33 mouse cellular contexts compared by ENCODE assay signal in the genomic region with DNA sequence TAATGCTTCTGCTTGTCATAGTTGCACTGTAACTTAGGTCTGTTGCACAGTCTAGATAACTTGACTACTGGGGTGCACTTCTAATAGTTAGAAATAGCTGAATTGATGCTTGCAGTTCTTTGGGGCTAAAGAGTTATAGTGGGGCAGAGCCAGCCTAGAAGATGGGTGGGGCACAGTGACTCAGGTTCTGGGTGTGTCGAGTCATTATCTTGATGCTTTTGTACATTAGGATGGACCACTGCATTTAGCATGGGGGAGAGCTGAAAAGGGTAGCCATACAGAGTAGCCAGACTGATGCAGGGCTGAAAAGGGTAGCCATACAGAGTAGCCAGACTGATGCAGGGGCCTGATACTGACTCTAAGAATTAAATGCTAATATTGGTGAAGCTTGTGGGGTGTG. TPM values are rescaled to one million over a fixed set of nuclear protein-coding genes. Genes with fewer than 3 reads are reported as not detected.
DNase-seq lines count a peak whose midpoint lies in the region; ATAC-seq and TF ChIP-seq lines count a peak whose summit lies in the region.
"Had no signal": no experiment of that assay in that cellular context is flagged by ENCODE, and none has a peak within 500 bp of the region (broad histone marks: within the 10 kb centered on the region; RNA-seq: fewer than 3 reads in every experiment).

No protein-coding gene starts in this region.

- H3K4me1 ChIP-seq in intestine, embryonic 15.5 days (replicated peaks), result no peaks in the 10 kb centered on the region
- H3K4me1 ChIP-seq in intestine, embryonic 16.5 days (ENCODE audit: control insufficient read depth, insufficient read depth, low read length), result peaks cover 4% of the 10 kb centered on the region; the same call in 1 of the 2 replicates
- H3K4me1 ChIP-seq in liver, embryonic 16.5 days (ENCODE audit: control insufficient read depth, low read depth, low read length), result peaks cover 49% of the 10 kb centered on the region
- no peaks in the 10 kb centered on the region for H3K4me1 ChIP-seq in forebrain, postnatal 0 days (ENCODE audit: insufficient read depth)
- H3K4me1 ChIP-seq: embryonic facial prominence, embryonic 10.5 days; forebrain, embryonic 12.5 days; heart, embryonic 10.5 days; hindbrain, embryonic 12.5 days; limb, embryonic 15.5 days; midbrain, embryonic 10.5 days; neural tube, embryonic 15.5 days; stomach, embryonic 15.5 days had no signal

- peak; percentile 65 for DNase-seq in liver
- DNase-seq in forebrain, postnatal 0 days, result no peak
- DNase-seq in frontal cortex, adult 2 months (ENCODE audit: extremely low spot score in 1 of 2, low spot score in 1 of 2), result no peak
- no peak for DNase-seq in cerebellum, postnatal 25 days
- no peak for DNase-seq in cerebellum, adult 11-12 months
- DNase-seq: cerebellum, adult 8-10 months; gastrocnemius, adult 2 months; heart, postnatal 14 days; kidney, adult 2 months; layer of hippocampus, adult 9-11 months; left cerebral cortex, postnatal 4 days; lung, postnatal 4 days; right cerebral cortex, adult 18-20 months; thymus, adult 2 months; thymus, postnatal 4 days had no signal

- H3K36me3 ChIP-seq in intestine, embryonic 15.5 days, result peaks cover 65% of the 10 kb centered on the region
- peaks cover 33% of the 10 kb centered on the region for H3K36me3 ChIP-seq in intestine, embryonic 16.5 days (ENCODE audit: control insufficient read depth, insufficient read depth, low read length)
- H3K36me3 ChIP-seq in liver, embryonic 16.5 days (ENCODE audit: control insufficient read depth, insufficient read depth), result peaks cover 76% of the 10 kb centered on the region
- H3K36me3 ChIP-seq in forebrain, postnatal 0 days (ENCODE audit: insufficient read depth), result peaks cover 79% of the 10 kb centered on the region

- H3K9ac ChIP-seq in intestine, embryonic 15.5 days, result no peak overlapping the region
- H3K9ac ChIP-seq in intestine, embryonic 16.5 days (ENCODE audit: low read depth, low read length), result no peak overlapping the region
- peak overlapping the region; percentile 5; the same call in 1 of the 2 replicates for H3K9ac ChIP-seq in liver, embryonic 16.5 days (ENCODE audit: low read depth, low read length)
- no peak overlapping the region for H3K9ac ChIP-seq in forebrain, postnatal 0 days
- H3K9ac ChIP-seq: forebrain, embryonic 12.5 days; hindbrain, embryonic 12.5 days; limb, embryonic 15.5 days; neural tube, embryonic 15.5 days; stomach, embryonic 15.5 days had no signal

- no peak overlapping the region for H3K4me2 ChIP-seq in intestine, embryonic 15.5 days (replicated peaks)
- no peak overlapping the region for H3K4me2 ChIP-seq in intestine, embryonic 16.5 days (ENCODE audit: low read depth, low read length)
- peak overlapping the region; percentile 46 for H3K4me2 ChIP-seq in liver, embryonic 16.5 days (ENCODE audit: low read depth, low read length)
- H3K4me2 ChIP-seq in forebrain, postnatal 0 days (ENCODE audit: low read depth), result no peak overlapping the region
- H3K4me2 ChIP-seq: forebrain, embryonic 12.5 days; hindbrain, embryonic 12.5 days; limb, embryonic 15.5 days; neural tube, embryonic 15.5 days; stomach, embryonic 15.5 days had no signal

- H3K4me3 ChIP-seq in intestine, embryonic 15.5 days (replicated peaks), result no peak overlapping the region
- H3K4me3 ChIP-seq in intestine, embryonic 16.5 days (ENCODE audit: low read length), result no peak overlapping the region
- peak overlapping the region; percentile 24; the same call in 1 of the 2 replicates for H3K4me3 ChIP-seq in liver, embryonic 16.5 days (ENCODE audit: low read depth, low read length)
- H3K4me3 ChIP-seq in forebrain, postnatal 0 days (ENCODE audit: low read depth, low read length), result no peak overlapping the region
- H3K4me3 ChIP-seq: embryonic facial prominence, embryonic 10.5 days; forebrain, embryonic 12.5 days; gastrocnemius, adult 2 months; heart, embryonic 10.5 days; hindbrain, embryonic 12.5 days; left cerebral cortex, adult 2 months; limb, embryonic 15.5 days; midbrain, embryonic 10.5 days; neural tube, embryonic 15.5 days; stomach, embryonic 15.5 days had no signal

- H3K27ac ChIP-seq in intestine, embryonic 15.5 days, result no peak overlapping the region
- no peak overlapping the region for H3K27ac ChIP-seq in intestine, embryonic 16.5 days (ENCODE audit: low read length)
- peak overlapping the region; percentile 82 for H3K27ac ChIP-seq in liver, embryonic 16.5 days (ENCODE audit: low read length)
- no peak overlapping the region for H3K27ac ChIP-seq in forebrain, postnatal 0 days (ENCODE audit: low read depth, low read length)
- H3K27ac ChIP-seq: embryonic facial prominence, embryonic 10.5 days; forebrain, embryonic 12.5 days; gastrocnemius, adult 2 months; heart, embryonic 10.5 days; hindbrain, embryonic 12.5 days; kidney, postnatal 0 days; left cerebral cortex, adult 2 months; limb, embryonic 15.5 days; midbrain, embryonic 10.5 days; neural tube, embryonic 15.5 days; stomach, embryonic 15.5 days had no signal

- peak; percentile 31; the same call in 1 of the 2 replicates for ATAC-seq in intestine, embryonic 15.5 days
- no peak for ATAC-seq in intestine, embryonic 16.5 days
- peak; percentile 78 for ATAC-seq in liver, embryonic 16.5 days (ENCODE audit: low read depth)
- ATAC-seq in forebrain, postnatal 0 days, result no peak

- WGBS in intestine, embryonic 15.5 days, result 62% methylated on average over 1 of the region's 1 CpGs
- 57% methylated on average over 1 of the region's 1 CpGs for WGBS in intestine, embryonic 16.5 days
- 12% methylated on average over 1 of the region's 1 CpGs for WGBS in liver, embryonic 16.5 days (ENCODE audit: insufficient replicate concordance)
- 81% methylated on average over 1 of the region's 1 CpGs for WGBS in forebrain, postnatal 0 days

- H3K27me3 ChIP-seq in intestine, embryonic 15.5 days (replicated peaks), result no peaks in the 10 kb centered on the region
- H3K27me3 ChIP-seq in intestine, embryonic 16.5 days (replicated peaks; ENCODE audit: control insufficient read depth, insufficient read depth, low read length), result no peaks in the 10 kb centered on the region
- H3K27me3 ChIP-seq in liver, embryonic 16.5 days (ENCODE audit: control insufficient read depth, insufficient read depth, low read depth, low read length), result no peaks in the 10 kb centered on the region
- no peaks in the 10 kb centered on the region for H3K27me3 ChIP-seq in forebrain, postnatal 0 days (ENCODE audit: insufficient read depth, low read length)
- H3K27me3 ChIP-seq: CH12.LX; forebrain, embryonic 12.5 days; hindbrain, embryonic 12.5 days; limb, embryonic 15.5 days; neural tube, embryonic 15.5 days; stomach, embryonic 15.5 days had no signal

- TF ChIP-seq CTCF in forebrain, postnatal 0 days (IDR thresholded peaks at IDR 0.05; ENCODE audit: low read depth), result no peak

- H3K9me3 ChIP-seq in intestine, embryonic 15.5 days, result no peaks in the 10 kb centered on the region
- H3K9me3 ChIP-seq in intestine, embryonic 16.5 days (ENCODE audit: control insufficient read depth, low read length), result no peaks in the 10 kb centered on the region
- no peaks in the 10 kb centered on the region for H3K9me3 ChIP-seq in liver, embryonic 16.5 days (replicated peaks; ENCODE audit: control insufficient read depth, low read length)
- no peaks in the 10 kb centered on the region for H3K9me3 ChIP-seq in forebrain, postnatal 0 days (ENCODE audit: low read length)
- H3K9me3 ChIP-seq: embryonic facial prominence, embryonic 10.5 days; forebrain, embryonic 12.5 days; heart, embryonic 10.5 days; hindbrain, embryonic 12.5 days; limb, embryonic 15.5 days; midbrain, embryonic 10.5 days; neural tube, embryonic 15.5 days; stomach, embryonic 15.5 days had no signal

RNA-seq across cellular contexts. Expression of a gene that starts 6.4 kb away (rescaled TPM):
- 62.4 and 66.5 TPM in 2 replicates for polyA plus RNA-seq in intestine, embryonic 15.5 days (2015; fragmentation: Nextera tagmentation; extraction: Ambion mirVana)
- polyA plus RNA-seq in intestine, embryonic 16.5 days (2015; fragmentation: Nextera tagmentation; extraction: Ambion mirVana), result 75.0 and 87.4 TPM in 2 replicates
- polyA plus RNA-seq in liver, embryonic 16.5 days (2015; fragmentation: Nextera tagmentation; extraction: Ambion mirVana), result 45.2 and 46.6 TPM in 2 replicates
- total RNA-seq in forebrain, postnatal 0 days (2014; rRNA removed), result 341 and 347 TPM in 2 replicates
- polyA plus RNA-seq in forebrain, postnatal 0 days (2015; fragmentation: Nextera tagmentation; extraction: Ambion mirVana), result 126 and 127 TPM in 2 replicates
- polyA plus RNA-seq in frontal cortex, adult 2 months (2012; rRNA removed), result 387 and 425 TPM in 2 replicates

RNA-seq across cellular contexts. Expression of a gene that starts 11.6 kb away (rescaled TPM):
- polyA plus RNA-seq in intestine, embryonic 15.5 days (2015; fragmentation: Nextera tagmentation; extraction: Ambion mirVana), result 126 and 130 TPM in 2 replicates
- 107 and 112 TPM in 2 replicates for polyA plus RNA-seq in intestine, embryonic 16.5 days (2015; fragmentation: Nextera tagmentation; extraction: Ambion mirVana)
- polyA plus RNA-seq in liver, embryonic 16.5 days (2015; fragmentation: Nextera tagmentation; extraction: Ambion mirVana), result 48.2 and 48.8 TPM in 2 replicates
- total RNA-seq in forebrain, postnatal 0 days (2014; rRNA removed), result 179 and 184 TPM in 2 replicates
- 92.7 and 101 TPM in 2 replicates for polyA plus RNA-seq in forebrain, postnatal 0 days (2015; fragmentation: Nextera tagmentation; extraction: Ambion mirVana)
- polyA plus RNA-seq in frontal cortex, adult 2 months (2012; rRNA removed), result 225 and 229 TPM in 2 replicates

RNA-seq across cellular contexts. Expression of a gene that starts 22.2 kb away (rescaled TPM):
- 22.2 and 25.0 TPM in 2 replicates for polyA plus RNA-seq in intestine, embryonic 15.5 days (2015; fragmentation: Nextera tagmentation; extraction: Ambion mirVana)
- 18.2 and 20.2 TPM in 2 replicates for polyA plus RNA-seq in intestine, embryonic 16.5 days (2015; fragmentation: Nextera tagmentation; extraction: Ambion mirVana)
- polyA plus RNA-seq in liver, embryonic 16.5 days (2015; fragmentation: Nextera tagmentation; extraction: Ambion mirVana), result 0.89 and 1.8 TPM in 2 replicates
- 26.2 and 42.1 TPM in 2 replicates for total RNA-seq in forebrain, postnatal 0 days (2014; rRNA removed)
- 132 and 135 TPM in 2 replicates for polyA plus RNA-seq in forebrain, postnatal 0 days (2015; fragmentation: Nextera tagmentation; extraction: Ambion mirVana)
- polyA plus RNA-seq in frontal cortex, adult 2 months (2012; rRNA removed), result 49.7 and 56.0 TPM in 2 replicates

RNA-seq across cellular contexts. Expression of a gene that starts 35.3 kb away (rescaled TPM):
- 6.0 and 6.5 TPM in 2 replicates for polyA plus RNA-seq in intestine, embryonic 15.5 days (2015; fragmentation: Nextera tagmentation; extraction: Ambion mirVana)
- polyA plus RNA-seq in intestine, embryonic 16.5 days (2015; fragmentation: Nextera tagmentation; extraction: Ambion mirVana), result 7.9 and 8.0 TPM in 2 replicates
- 1.3 and 1.7 TPM in 2 replicates for polyA plus RNA-seq in liver, embryonic 16.5 days (2015; fragmentation: Nextera tagmentation; extraction: Ambion mirVana)
- total RNA-seq in forebrain, postnatal 0 days (2014; rRNA removed), result 5.2 and 5.6 TPM in 2 replicates
- polyA plus RNA-seq in forebrain, postnatal 0 days (2015; fragmentation: Nextera tagmentation; extraction: Ambion mirVana), result 4.1 and 5.0 TPM in 2 replicates
- polyA plus RNA-seq in frontal cortex, adult 2 months (2012; rRNA removed), result 8.4 and 8.8 TPM in 2 replicates

RNA-seq across cellular contexts. Expression of a gene that starts 39.7 kb away (rescaled TPM):
- not detected in 2 replicates for polyA plus RNA-seq in intestine, embryonic 15.5 days (2015; fragmentation: Nextera tagmentation; extraction: Ambion mirVana)
- polyA plus RNA-seq in intestine, embryonic 16.5 days (2015; fragmentation: Nextera tagmentation; extraction: Ambion mirVana), result not detected in 2 replicates
- polyA plus RNA-seq in liver, embryonic 16.5 days (2015; fragmentation: Nextera tagmentation; extraction: Ambion mirVana), result not detected in 2 replicates
- total RNA-seq in forebrain, postnatal 0 days (2014; rRNA removed), result 0.24 TPM in 1 of 2 replicates, not detected in the other
- polyA plus RNA-seq in forebrain, postnatal 0 days (2015; fragmentation: Nextera tagmentation; extraction: Ambion mirVana), result not detected in 2 replicates
- not detected in 2 replicates for polyA plus RNA-seq in frontal cortex, adult 2 months (2012; rRNA removed)
- total RNA-seq: CH12.LX; gastrocnemius, adult 2 months; gastrocnemius, postnatal 4 days; heart, postnatal 14 days; left cerebral cortex, adult 2 months; left cerebral cortex, postnatal 4 days; midbrain, postnatal 0 days had no signal
- polyA plus RNA-seq: embryonic facial prominence, embryonic 10.5 days; forebrain, embryonic 12.5 days; heart, embryonic 10.5 days; hindbrain, embryonic 12.5 days; kidney, adult 2 months; kidney, postnatal 0 days; large intestine, adult 2 months; limb, embryonic 15.5 days; lung, embryonic 16.5 days; midbrain, embryonic 10.5 days; midbrain, postnatal 0 days; neural tube, embryonic 15.5 days; stomach, embryonic 15.5 days; thymus, adult 2 months had no signal

Comparison
In these comparisons a context has a peak if more than half of its experiments do, and no peak if none do; other contexts are left out.
1. ATAC-seq: peak in intestine, embryonic 15.5 days (single experiment) and liver, embryonic 16.5 days (single experiment); none in intestine, embryonic 16.5 days (single experiment) and forebrain, postnatal 0 days (single experiment).